Mouse (Mus musculus) kidney, postnatal 0 days (tissue): ENCODE measurements around the gene Bcat1. TPM values are rescaled to one million over a fixed set of nuclear protein-coding genes. Genes with fewer than 3 reads are reported as not detected.

Experiments used
- ATAC-seq: fragments of 200-750 bp; cut with Nextera tagmentation; replicated peaks from 2 replicates; pipeline ENCODE4 v1.8.0; 2017; ENCODE audit warnings: low read depth, moderate number of reproducible peaks, moderate TSS enrichment, moderate library complexity; ENCODE audit not compliant: low FRiP score
- DNase-seq: peaks from one replicate; pipeline ENCODE4 v3.0.0-alpha.2; 2016; ENCODE audit warnings: low spot score
- H3K27ac ChIP-seq: fragments of 300-500 bp; sonication (generic); 2 replicates; pipeline ENCODE4 v1.5.1; 2014; ENCODE audit warnings: mild to moderate bottlenecking
- H3K27me3 ChIP-seq: fragments of 300-500 bp; sonication (generic); 2 replicates; pipeline ENCODE4 v1.6.1; 2014; ENCODE audit warnings: low read length, mixed read lengths; ENCODE audit not compliant: insufficient read depth
- H3K36me3 ChIP-seq: fragments of 300-500 bp; sonication (generic); 2 replicates; pipeline ENCODE4 v1.6.1; 2014; ENCODE audit warnings: low read length, mixed read lengths; ENCODE audit not compliant: insufficient read depth
- H3K4me1 ChIP-seq: fragments of 300-500 bp; sonication (generic); replicated peaks from 2 replicates; pipeline ENCODE4 v1.6.1; 2014; ENCODE audit warnings: antibody characterized with exemption, low read length, mixed read lengths; ENCODE audit not compliant: insufficient read depth
- H3K4me2 ChIP-seq: fragments of 300-500 bp; sonication (generic); 2 replicates; pipeline ENCODE4 v1.6.1; 2014; ENCODE audit warnings: mild to moderate bottlenecking, low read length, moderate library complexity, mixed read lengths
- H3K4me3 ChIP-seq: fragments of 300-500 bp; sonication (generic); replicated peaks from 2 replicates; pipeline ENCODE4 v1.5.1; 2014; ENCODE audit warnings: low read depth, low read length
- H3K9ac ChIP-seq: fragments of 300-500 bp; sonication (generic); 2 replicates; pipeline ENCODE4 v1.6.1; 2014; ENCODE audit warnings: low read depth, low read length
- H3K9me3 ChIP-seq: fragments of 300-500 bp; sonication (generic); replicated peaks from 2 replicates; pipeline ENCODE4 v1.6.1; 2016; ENCODE audit warnings: low read length, inconsistent platforms, mixed read lengths
- CTCF ChIP-seq: IDR thresholded peaks from 2 replicates; pipeline ENCODE4 v1.5.1; 2016; ENCODE audit warnings: antibody characterized with exemption, low read depth, mild to moderate bottlenecking, moderate library complexity
- WGBS: fragments of 180-500 bp; shearing (Covaris S2); extraction: QIAGEN DNeasy Blood & Tissue Kit; methylation state at CpG from one replicate; pipeline ENCODE4 v1.1.7; 2014; 5-methylcytosine and 5-hydroxymethylcytosine counted together
- polyA plus RNA-seq: library from polyadenylated mRNA; unstranded; fragments of >200 nt; fragmentation: Nextera tagmentation; extraction: Ambion mirVana; gene quantifications from 2 replicates; pipeline ENCODE4 v1.2.1, GENCODE M21; 2015

The Bcat1 gene
- polyA plus RNA-seq, 1 experiment from 2014 or later: 5.8 TPM

DNA sequence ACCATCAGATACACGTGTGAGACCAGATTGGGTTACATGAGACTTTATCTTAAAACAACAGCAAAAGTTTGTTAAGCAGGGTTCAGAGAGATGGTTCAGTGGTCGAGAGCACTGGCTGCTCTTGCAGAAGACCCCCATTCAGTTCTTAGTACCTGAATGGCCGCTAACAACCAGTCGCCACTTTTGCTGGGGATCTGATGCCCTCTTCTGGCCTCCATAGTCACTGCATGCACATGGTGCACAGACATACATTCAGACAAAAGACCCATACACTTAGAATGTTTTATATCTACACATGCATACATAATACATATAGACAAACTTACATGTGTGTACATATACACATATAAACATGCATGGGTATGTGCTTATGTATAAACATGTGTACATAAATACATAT lies 86.8 kb downstream of the Bcat1 start:
- ATAC-seq: no peak
- TF ChIP-seq CTCF: peak; percentile 17
- 81% methylated on average over 4 of the region's 4 CpGs for WGBS

DNA sequence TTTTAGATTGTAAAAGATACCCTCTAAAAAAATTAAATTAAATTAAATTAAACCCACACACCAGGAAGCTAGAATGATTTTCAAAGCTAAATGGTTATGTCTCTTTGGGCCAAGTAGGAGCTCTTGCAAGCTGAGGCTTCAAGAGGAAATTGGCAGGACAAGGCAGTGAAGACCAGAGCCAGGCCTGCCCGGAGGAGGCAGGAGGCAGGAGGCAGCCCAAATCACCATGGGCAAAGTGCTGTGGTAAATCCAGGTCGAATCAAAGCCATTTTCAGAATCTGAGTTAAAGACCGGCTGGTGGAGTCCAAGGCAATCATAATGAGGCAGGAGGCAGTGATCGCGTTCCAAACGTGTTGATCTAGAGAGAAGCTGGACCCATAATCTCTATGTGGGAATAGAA lies 88.3 kb downstream of the Bcat1 start:
- H3K9me3 ChIP-seq: no peaks in the 10 kb centered on the region
- H3K9ac ChIP-seq: no peak overlapping the region
- DNase-seq (no peak), ATAC-seq (no peak)
- no peaks in the 10 kb centered on the region for H3K36me3 ChIP-seq
- WGBS: 75% methylated on average over 6 of the region's 6 CpGs
- H3K27me3 ChIP-seq: no peaks in the 10 kb centered on the region
- H3K4me3 ChIP-seq: no peak overlapping the region
- H3K4me2 ChIP-seq: no peak overlapping the region
- H3K27ac ChIP-seq: no peak overlapping the region
- H3K4me1 ChIP-seq: no peaks in the 10 kb centered on the region
- TF ChIP-seq CTCF: no peak

More for the DNA sequence above, 86.8 kb downstream of the Bcat1 start:
- no peak overlapping the region for H3K27ac ChIP-seq
- H3K36me3 ChIP-seq: no peaks in the 10 kb centered on the region
- no peaks in the 10 kb centered on the region for H3K9me3 ChIP-seq
- no peaks in the 10 kb centered on the region for H3K27me3 ChIP-seq
- no peak overlapping the region for H3K4me3 ChIP-seq
- H3K4me1 ChIP-seq: no peaks in the 10 kb centered on the region
- DNase-seq: no peak
- no peak overlapping the region for H3K9ac ChIP-seq
- no peak overlapping the region for H3K4me2 ChIP-seq

DNA sequence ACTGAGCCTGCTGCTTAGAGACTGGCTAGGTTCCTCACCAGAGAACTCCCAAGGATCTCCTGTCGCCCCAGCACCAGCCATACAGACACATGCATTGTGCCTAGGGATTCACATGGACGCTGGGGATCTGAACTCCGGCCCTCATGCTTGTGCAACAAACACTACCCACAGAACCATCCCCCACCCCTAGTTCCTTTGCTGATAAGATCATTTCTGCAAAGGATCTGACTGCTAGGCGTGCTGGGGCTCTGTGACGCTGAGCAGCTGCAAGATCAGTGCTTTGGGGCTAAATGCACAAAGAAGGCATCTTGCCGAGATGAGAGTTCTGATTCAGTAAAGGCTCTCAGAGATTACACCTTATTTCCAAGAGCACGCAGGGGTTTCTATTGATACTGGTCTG lies 88.8 kb downstream of the Bcat1 start:
- WGBS: 69% methylated on average over 7 of the region's 7 CpGs
- H3K4me3 ChIP-seq: no peak overlapping the region
- TF ChIP-seq CTCF: no peak
- no peak for DNase-seq
- no peak for ATAC-seq
- no peaks in the 10 kb centered on the region for H3K36me3 ChIP-seq
- H3K4me1 ChIP-seq: no peaks in the 10 kb centered on the region
- H3K27me3 ChIP-seq: no peaks in the 10 kb centered on the region
- no peak overlapping the region for H3K4me2 ChIP-seq
- no peak overlapping the region for H3K27ac ChIP-seq
- no peak overlapping the region for H3K9ac ChIP-seq
- H3K9me3 ChIP-seq: no peaks in the 10 kb centered on the region

DNA sequence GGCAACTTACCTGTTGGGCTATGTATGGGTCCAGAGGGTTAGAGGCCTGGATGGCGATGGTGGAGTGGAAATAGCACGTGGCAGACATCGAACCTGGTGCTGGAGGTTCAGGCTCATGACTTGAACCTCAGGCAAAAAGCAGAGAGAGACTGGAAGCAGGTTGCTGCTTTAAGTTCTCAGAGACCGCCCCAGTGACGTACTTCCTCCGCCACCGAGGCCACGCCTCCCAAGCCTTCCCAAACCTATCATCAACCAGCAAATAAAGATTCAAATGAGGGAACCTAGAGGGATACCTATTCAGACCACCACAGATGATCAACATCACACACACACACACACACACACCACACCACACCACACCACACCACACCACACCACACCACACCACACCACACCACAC lies 91.8 kb downstream of the Bcat1 start:
- H3K27ac ChIP-seq: no peak overlapping the region
- WGBS: 95% methylated on average over 8 of the region's 8 CpGs
- no peak overlapping the region for H3K4me3 ChIP-seq
- TF ChIP-seq CTCF: no peak
- H3K4me1 ChIP-seq: no peaks in the 10 kb centered on the region
- H3K9me3 ChIP-seq: no peaks in the 10 kb centered on the region
- no peaks in the 10 kb centered on the region for H3K36me3 ChIP-seq
- ATAC-seq (no peak), DNase-seq (no peak)
- H3K4me2 ChIP-seq: no peak overlapping the region
- H3K27me3 ChIP-seq: no peaks in the 10 kb centered on the region
- H3K9ac ChIP-seq: no peak overlapping the region

DNA sequence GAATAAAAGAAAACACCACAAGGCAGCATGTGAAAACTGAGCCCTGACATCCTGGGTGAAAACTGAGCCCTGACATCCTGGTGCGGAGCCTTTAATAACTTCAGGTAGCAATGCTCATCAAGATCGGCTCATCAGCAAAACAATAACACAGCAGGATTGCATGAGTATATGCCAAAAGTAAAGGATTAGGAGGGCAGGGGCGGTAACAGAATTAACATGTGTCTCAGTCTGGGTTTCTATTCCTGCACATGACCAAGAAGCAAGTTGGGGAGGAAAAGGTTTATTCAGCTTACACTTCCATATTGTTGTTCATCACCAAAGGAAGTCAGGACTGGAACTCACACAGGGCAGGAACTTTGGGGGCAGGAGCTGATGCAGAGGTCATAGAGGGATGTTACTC lies 93.9 kb downstream of the Bcat1 start:
- no peak for ATAC-seq
- DNase-seq: no peak
- H3K9me3 ChIP-seq: no peaks in the 10 kb centered on the region
- no peak for TF ChIP-seq CTCF
- WGBS: 73% methylated on average over 3 of the region's 3 CpGs
- H3K9ac ChIP-seq: no peak overlapping the region
- no peaks in the 10 kb centered on the region for H3K36me3 ChIP-seq
- H3K27ac ChIP-seq: no peak overlapping the region
- no peak overlapping the region for H3K4me3 ChIP-seq
- H3K27me3 ChIP-seq: no peaks in the 10 kb centered on the region
- H3K4me1 ChIP-seq: no peaks in the 10 kb centered on the region
- H3K4me2 ChIP-seq: no peak overlapping the region

DNA sequence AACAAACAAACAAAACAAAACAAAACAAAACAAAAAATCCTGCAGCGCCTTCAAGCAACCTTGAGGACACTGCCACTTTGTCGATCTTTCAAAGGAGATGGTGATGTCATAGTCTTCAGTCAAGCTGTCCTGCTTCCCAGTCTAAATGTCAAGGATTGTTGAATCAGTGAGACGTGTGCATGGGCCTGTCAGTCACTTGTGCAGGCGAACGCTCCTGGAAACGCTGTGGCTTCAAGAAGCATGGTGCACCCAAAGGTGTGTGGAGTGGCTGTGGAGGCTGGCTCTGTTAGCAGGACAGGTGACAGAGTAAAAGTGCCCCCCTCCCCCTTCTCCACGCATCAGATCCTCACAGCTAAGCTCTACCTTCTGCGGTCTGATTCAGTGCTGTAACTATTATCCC lies 103.6 kb downstream of the Bcat1 start:
- no peaks in the 10 kb centered on the region for H3K9me3 ChIP-seq
- H3K27ac ChIP-seq: no peak overlapping the region
- TF ChIP-seq CTCF: no peak
- H3K4me3 ChIP-seq: no peak overlapping the region
- no peak overlapping the region for H3K4me2 ChIP-seq
- no peak overlapping the region for H3K9ac ChIP-seq
- 84% methylated on average over 8 of the region's 8 CpGs for WGBS
- H3K4me1 ChIP-seq: no peaks in the 10 kb centered on the region
- no peaks in the 10 kb centered on the region for H3K36me3 ChIP-seq
- ATAC-seq (no peak), DNase-seq (no peak)
- no peaks in the 10 kb centered on the region for H3K27me3 ChIP-seq

DNA sequence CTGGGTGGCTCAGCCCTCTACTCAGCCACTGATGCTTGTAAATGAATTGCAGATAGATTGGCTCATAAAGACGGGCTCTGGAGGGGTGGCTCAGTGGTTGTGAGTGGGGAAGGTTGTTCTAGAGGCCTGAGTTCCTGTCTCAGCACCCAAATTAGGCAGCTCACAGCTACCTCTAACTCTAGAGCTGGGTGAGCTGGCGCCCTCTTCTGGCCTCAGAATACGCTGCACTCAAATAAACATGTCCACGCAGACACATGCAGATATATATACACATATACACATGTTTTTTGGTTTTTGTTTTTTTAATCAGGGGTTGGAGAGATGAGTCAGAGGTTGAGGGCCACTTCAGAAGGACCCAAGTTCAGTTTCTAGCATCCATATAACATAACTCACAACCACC lies 105.1 kb downstream of the Bcat1 start:
- H3K4me3 ChIP-seq: no peak overlapping the region
- no peak overlapping the region for H3K4me2 ChIP-seq
- H3K9me3 ChIP-seq: no peaks in the 10 kb centered on the region
- no peak overlapping the region for H3K27ac ChIP-seq
- ATAC-seq (no peak), DNase-seq (no peak)
- H3K36me3 ChIP-seq: no peaks in the 10 kb centered on the region
- WGBS: 83% methylated on average over 4 of the region's 4 CpGs
- TF ChIP-seq CTCF: peak; percentile 36; the same call in 1 of the 2 replicates
- no peaks in the 10 kb centered on the region for H3K27me3 ChIP-seq
- no peaks in the 10 kb centered on the region for H3K4me1 ChIP-seq
- H3K9ac ChIP-seq: no peak overlapping the region
